Mouse (Mus musculus) right cerebral cortex, postnatal 25 days (tissue): ENCODE results near the gene Zfp973.
"Not testable (repeated sequence)": the region's sequence is repeated elsewhere in the genome, so short reads cannot be mapped to it uniquely, and the experiment has no call there.

ENCODE experiments used
- DNase-seq: peaks from one replicate; pipeline ENCODE4 v3.0.0; 2022

Zfp973 gene

DNA sequence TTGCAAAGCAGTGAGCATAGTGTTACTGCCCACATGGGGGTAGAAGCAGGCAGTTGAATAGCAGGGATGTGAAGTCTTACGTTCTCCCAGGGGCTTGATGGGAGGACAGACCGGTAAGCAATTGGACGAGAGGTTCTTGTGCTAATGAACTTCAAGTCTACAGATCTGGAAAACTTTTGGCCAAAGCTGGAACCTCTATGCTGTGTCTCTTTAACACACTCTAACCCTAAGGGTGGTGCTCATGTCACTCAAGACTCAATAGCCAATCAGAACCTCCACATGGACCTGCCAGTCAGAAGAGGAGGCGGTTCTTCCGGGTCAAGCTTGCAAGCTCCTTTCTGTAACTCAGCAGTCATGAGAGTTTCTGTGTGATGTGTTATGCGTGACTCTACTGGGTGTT is at the start of gene Zfp973:
Gene Zfp973 (plus strand): TSS at position 301 of the 400 bp plus-strand sequence.
- not testable (repeated sequence) for DNase-seq

DNA sequence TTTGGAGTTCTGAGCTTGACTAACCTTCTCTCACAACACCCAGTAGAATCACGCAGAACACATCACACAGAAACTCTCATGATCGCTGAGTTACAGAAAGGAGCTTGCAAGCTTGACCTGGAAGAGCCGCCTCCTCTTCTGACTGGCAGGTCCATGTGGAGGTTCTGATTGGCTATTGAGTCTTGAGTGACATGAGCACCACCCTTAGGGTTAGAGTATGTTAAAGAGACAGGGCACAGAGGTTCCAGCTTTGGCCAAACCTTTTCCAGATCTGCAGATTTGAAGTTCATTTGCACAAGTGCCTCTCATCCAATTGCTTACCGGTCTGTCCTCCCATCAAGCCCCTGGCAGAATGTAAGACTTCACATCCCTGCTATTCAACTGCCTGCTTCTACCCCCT is 34.1 kb upstream of the Zfp973 start, which contains the start of gene Gm14308:
Gene Gm14308 (minus strand): TSS at position 101 of the 400 bp plus-strand sequence.
- not testable (repeated sequence) for DNase-seq

DNA sequence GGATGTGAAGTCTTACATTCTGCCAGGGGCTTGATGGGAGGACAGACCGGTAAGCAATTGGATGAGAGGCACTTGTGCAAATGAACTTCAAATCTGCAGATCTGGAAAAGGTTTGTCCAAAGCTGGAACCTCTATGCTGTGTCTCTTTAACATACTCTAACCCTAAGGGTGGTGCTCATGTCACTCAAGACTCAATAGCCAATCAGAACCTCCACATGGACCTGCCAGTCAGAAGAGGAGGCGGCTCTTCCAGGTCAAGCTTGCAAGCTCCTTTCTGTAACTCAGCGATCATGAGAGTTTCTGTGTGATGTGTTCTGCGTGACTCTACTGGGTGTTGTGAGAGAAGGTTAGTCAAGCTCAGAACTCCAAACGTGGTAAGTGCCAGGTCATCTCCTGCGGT is 37.7 kb downstream of the Zfp973 start, which contains the start of gene Gm14305:
Gene Gm14305 (plus strand): TSS at position 278 of the 400 bp plus-strand sequence.
- DNase-seq = peak; percentile 8
